Mouse (Mus musculus): ENCODE measurements around the gene Hoxc5. TPM values are rescaled to one million over a fixed set of nuclear protein-coding genes. Genes with fewer than 3 reads are reported as not detected.

Gene Hoxc5
- polyA plus RNA-seq, 1 experiment, result not detected

- Histone ChIP-seq H3K9ac (ENCODE audit: low read depth, poor library complexity, severe bottlenecking) (no peak overlapping the region), H3K4me3 (ENCODE audit: low read depth, low read length) (no peak overlapping the region), H3K36me3 (ENCODE audit: control insufficient read depth, insufficient read depth, low read length, poor library complexity, severe bottlenecking) (no peaks in the 10 kb centered on the region), H3K4me1 (ENCODE audit: control insufficient read depth, insufficient read depth, low read length) (no peaks in the 10 kb centered on the region), H3K27me3 (ENCODE audit: control insufficient read depth, insufficient read depth, low read length, poor library complexity, severe bottlenecking) (peaks cover 58% of the 10 kb centered on the region), H3K27ac (ENCODE audit: insufficient read depth, low read length) (no peak overlapping the region), H3K9me3 (replicated peaks; ENCODE audit: control insufficient read depth, insufficient read depth, low read length, poor library complexity, severe bottlenecking) (no peaks in the 10 kb centered on the region)
- TF ChIP-seq POLR2A (IDR thresholded peaks at IDR 0.05; ENCODE audit: insufficient read depth, low read length), result no peak
- no peak for TF ChIP-seq CTCF (IDR thresholded peaks at IDR 0.05; ENCODE audit: low read depth, low read length)
- no peak for TF ChIP-seq EP300 (IDR thresholded peaks at IDR 0.05; ENCODE audit: insufficient read depth, low read depth, low read length)
Measured at GRCm38 (mm10) chr15:102997431-102997830, 30.2 kb downstream of the Hoxc5 start.

GRCm38 (mm10) chr15:102997939-102998355 lies 30.7 kb downstream of the Hoxc5 start, which contains the start of gene Hoxc6:
Hoxc6 (plus strand) TSS chr15:102998257.
- no peak for TF ChIP-seq POLR2A (IDR thresholded peaks at IDR 0.05; ENCODE audit: insufficient read depth, low read length)
- TF ChIP-seq CTCF (IDR thresholded peaks at IDR 0.05; ENCODE audit: low read depth, low read length), result no peak
- TF ChIP-seq EP300 (IDR thresholded peaks at IDR 0.05; ENCODE audit: insufficient read depth, low read depth, low read length), result no peak
- Histone ChIP-seq H3K27me3 (ENCODE audit: control insufficient read depth, insufficient read depth, low read length, poor library complexity, severe bottlenecking) (peaks cover 57% of the 10 kb centered on the region), H3K36me3 (ENCODE audit: control insufficient read depth, insufficient read depth, low read length, poor library complexity, severe bottlenecking) (no peaks in the 10 kb centered on the region), H3K4me3 (ENCODE audit: low read depth, low read length) (peak within 1 kb of the TSS; percentile 60), H3K27ac (ENCODE audit: insufficient read depth, low read length) (no peak within 1 kb of the TSS), H3K4me1 (ENCODE audit: control insufficient read depth, insufficient read depth, low read length) (no peaks in the 10 kb centered on the region), H3K9me3 (replicated peaks; ENCODE audit: control insufficient read depth, insufficient read depth, low read length, poor library complexity, severe bottlenecking) (no peaks in the 10 kb centered on the region), H3K9ac (ENCODE audit: low read depth, poor library complexity, severe bottlenecking) (peak within 1 kb of the TSS; percentile 51)

- H3K27ac ChIP-seq (ENCODE audit: insufficient read depth, low read length), result no peak overlapping the region
- peak overlapping the region; percentile 60 for H3K4me3 ChIP-seq (ENCODE audit: low read depth, low read length)
- no peaks in the 10 kb centered on the region for H3K36me3 ChIP-seq (ENCODE audit: control insufficient read depth, insufficient read depth, low read length, poor library complexity, severe bottlenecking)
- H3K9ac ChIP-seq (ENCODE audit: low read depth, poor library complexity, severe bottlenecking), result peak overlapping the region; percentile 51
- no peaks in the 10 kb centered on the region for H3K9me3 ChIP-seq (replicated peaks; ENCODE audit: control insufficient read depth, insufficient read depth, low read length, poor library complexity, severe bottlenecking)
- peaks cover 59% of the 10 kb centered on the region for H3K27me3 ChIP-seq (ENCODE audit: control insufficient read depth, insufficient read depth, low read length, poor library complexity, severe bottlenecking)
- no peaks in the 10 kb centered on the region for H3K4me1 ChIP-seq (ENCODE audit: control insufficient read depth, insufficient read depth, low read length)
- no peak for TF ChIP-seq CTCF (IDR thresholded peaks at IDR 0.05; ENCODE audit: low read depth, low read length)
- no peak for TF ChIP-seq POLR2A (IDR thresholded peaks at IDR 0.05; ENCODE audit: insufficient read depth, low read length)
- no peak for TF ChIP-seq EP300 (IDR thresholded peaks at IDR 0.05; ENCODE audit: insufficient read depth, low read depth, low read length)
Measured at GRCm38 (mm10) chr15:102998608-102999182, 31.5 kb downstream of the Hoxc5 start.

GRCm38 (mm10) chr15:102999183-102999831 lies 32.1 kb downstream of the Hoxc5 start:
- Histone ChIP-seq H3K27me3 (ENCODE audit: control insufficient read depth, insufficient read depth, low read length, poor library complexity, severe bottlenecking) (peaks cover 60% of the 10 kb centered on the region), H3K4me3 (ENCODE audit: low read depth, low read length) (peak overlapping the region; percentile 60), H3K36me3 (ENCODE audit: control insufficient read depth, insufficient read depth, low read length, poor library complexity, severe bottlenecking) (no peaks in the 10 kb centered on the region), H3K4me1 (ENCODE audit: control insufficient read depth, insufficient read depth, low read length) (no peaks in the 10 kb centered on the region), H3K27ac (ENCODE audit: insufficient read depth, low read length) (no peak overlapping the region), H3K9me3 (replicated peaks; ENCODE audit: control insufficient read depth, insufficient read depth, low read length, poor library complexity, severe bottlenecking) (no peaks in the 10 kb centered on the region), H3K9ac (ENCODE audit: low read depth, poor library complexity, severe bottlenecking) (peak overlapping the region; percentile 51)
- TF ChIP-seq EP300 (IDR thresholded peaks at IDR 0.05; ENCODE audit: insufficient read depth, low read depth, low read length), result no peak

GRCm38 (mm10) chr15:102999955-103000354 lies 32.7 kb downstream of the Hoxc5 start:
- no peak overlapping the region for H3K4me3 ChIP-seq (ENCODE audit: low read depth, low read length)
- H3K27ac ChIP-seq (ENCODE audit: insufficient read depth, low read length), result no peak overlapping the region
- no peak for TF ChIP-seq CTCF (IDR thresholded peaks at IDR 0.05; ENCODE audit: low read depth, low read length)
- TF ChIP-seq EP300 (IDR thresholded peaks at IDR 0.05; ENCODE audit: insufficient read depth, low read depth, low read length), result no peak
- no peak for TF ChIP-seq POLR2A (IDR thresholded peaks at IDR 0.05; ENCODE audit: insufficient read depth, low read length)
- H3K9me3 ChIP-seq (replicated peaks; ENCODE audit: control insufficient read depth, insufficient read depth, low read length, poor library complexity, severe bottlenecking), result no peaks in the 10 kb centered on the region
- no peak overlapping the region for H3K9ac ChIP-seq (ENCODE audit: low read depth, poor library complexity, severe bottlenecking)
- H3K27me3 ChIP-seq (ENCODE audit: control insufficient read depth, insufficient read depth, low read length, poor library complexity, severe bottlenecking), result peaks cover 62% of the 10 kb centered on the region
- no peaks in the 10 kb centered on the region for H3K4me1 ChIP-seq (ENCODE audit: control insufficient read depth, insufficient read depth, low read length)
- H3K36me3 ChIP-seq (ENCODE audit: control insufficient read depth, insufficient read depth, low read length, poor library complexity, severe bottlenecking), result no peaks in the 10 kb centered on the region

GRCm38 (mm10) chr15:103000501-103000901 lies 33.3 kb downstream of the Hoxc5 start:
- TF ChIP-seq EP300 (IDR thresholded peaks at IDR 0.05; ENCODE audit: insufficient read depth, low read depth, low read length) (no peak), POLR2A (IDR thresholded peaks at IDR 0.05; ENCODE audit: insufficient read depth, low read length) (no peak), CTCF (IDR thresholded peaks at IDR 0.05; ENCODE audit: low read depth, low read length) (no peak)
- Histone ChIP-seq H3K9me3 (replicated peaks; ENCODE audit: control insufficient read depth, insufficient read depth, low read length, poor library complexity, severe bottlenecking) (no peaks in the 10 kb centered on the region), H3K36me3 (ENCODE audit: control insufficient read depth, insufficient read depth, low read length, poor library complexity, severe bottlenecking) (no peaks in the 10 kb centered on the region), H3K27me3 (ENCODE audit: control insufficient read depth, insufficient read depth, low read length, poor library complexity, severe bottlenecking) (peaks cover 61% of the 10 kb centered on the region), H3K4me3 (ENCODE audit: low read depth, low read length) (0 out of 2 replicates have a peak overlapping the region, but pooled peaks have one; percentile 23), H3K27ac (ENCODE audit: insufficient read depth, low read length) (no peak overlapping the region), H3K4me1 (ENCODE audit: control insufficient read depth, insufficient read depth, low read length) (no peaks in the 10 kb centered on the region), H3K9ac (ENCODE audit: low read depth, poor library complexity, severe bottlenecking) (peak overlapping the region; percentile 58; the same call in 1 of the 2 replicates)

All from ES-Bruce4 (cell line).